Mouse (Mus musculus) lung, postnatal 36 days (tissue): ENCODE measurements around the gene Tmem200b.

Source experiments
- DNase-seq: peaks from one replicate; pipeline ENCODE4 v3.0.0; 2022; ENCODE audit warnings: mixed read lengths

The Tmem200b gene

DNA sequence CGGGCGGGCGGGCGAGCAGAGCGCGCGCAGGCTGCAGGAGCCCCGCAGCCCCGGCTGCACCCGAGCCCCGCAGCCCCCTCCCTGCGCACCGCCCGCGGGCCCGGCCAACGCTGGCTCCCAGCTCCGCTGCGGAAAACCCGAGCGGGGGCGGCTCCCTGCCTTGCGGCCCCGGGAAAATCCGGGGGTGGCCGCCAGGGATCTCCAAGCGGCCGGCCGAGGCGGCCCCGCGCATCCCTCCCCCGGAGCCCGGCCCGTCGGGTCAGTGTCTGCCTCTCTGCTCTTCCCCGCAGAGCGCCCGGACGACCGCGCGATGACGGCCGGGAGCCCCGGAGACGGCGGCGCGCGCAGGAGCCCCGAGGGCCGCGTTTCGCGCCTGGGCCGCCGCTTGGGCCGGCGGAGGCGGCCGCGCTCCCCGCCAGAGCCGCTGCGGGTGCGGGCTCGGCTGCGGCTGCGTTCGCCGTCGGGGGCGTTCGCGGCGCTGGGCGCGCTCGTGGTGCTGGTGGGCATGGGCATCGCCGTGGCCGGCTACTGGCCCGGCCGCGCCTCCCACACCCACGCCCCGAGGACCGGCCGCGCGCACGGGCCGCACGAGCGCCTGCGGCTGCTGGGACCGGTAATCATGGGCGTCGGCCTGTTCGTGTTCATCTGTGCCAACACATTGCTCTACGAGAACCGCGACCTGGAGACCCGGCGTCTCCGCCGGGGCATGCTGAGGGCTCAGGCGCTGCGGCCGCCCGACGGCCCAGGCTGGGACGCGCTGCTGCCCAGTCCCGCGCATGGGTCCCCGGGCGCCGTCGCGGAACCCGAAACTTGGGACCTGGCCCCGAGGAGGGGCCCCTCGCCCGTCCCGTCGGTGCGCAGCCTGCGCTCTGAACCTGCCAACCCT, at the start of gene Tmem200b:
Tmem200b (plus strand) TSS at position 311 of the 886 bp plus-strand sequence.
- DNase-seq, result no peak

DNA sequence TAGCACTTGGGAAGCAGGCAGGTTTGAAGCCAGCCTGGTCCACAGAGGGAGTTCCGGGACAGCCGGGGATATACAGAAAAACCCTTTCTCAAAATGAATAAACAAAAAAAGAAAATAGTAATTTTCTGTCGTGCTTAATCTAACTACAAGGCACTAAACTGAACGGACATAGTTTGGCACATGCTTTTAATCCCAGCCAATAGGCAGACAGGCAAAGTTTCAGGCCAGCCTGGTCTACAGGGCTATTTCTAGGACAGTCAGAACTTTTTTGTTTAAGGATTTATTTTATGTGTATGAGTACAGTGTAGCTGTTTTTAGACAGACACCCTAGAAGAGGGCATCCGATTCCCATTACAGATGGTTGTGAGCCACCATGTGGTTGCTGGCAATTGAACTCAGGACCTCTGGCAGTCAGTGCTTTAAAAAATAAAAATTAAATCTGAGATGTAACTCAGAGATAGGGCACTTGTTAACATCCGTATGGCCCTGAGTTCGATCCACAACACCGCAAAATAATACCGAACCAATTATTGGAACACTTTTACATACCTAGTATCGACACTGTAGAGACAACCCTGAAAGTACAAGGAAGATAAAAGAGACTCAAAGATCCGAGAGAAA, 48.8 kb upstream of the Tmem200b start:
- peak; percentile 11 for DNase-seq

DNA sequence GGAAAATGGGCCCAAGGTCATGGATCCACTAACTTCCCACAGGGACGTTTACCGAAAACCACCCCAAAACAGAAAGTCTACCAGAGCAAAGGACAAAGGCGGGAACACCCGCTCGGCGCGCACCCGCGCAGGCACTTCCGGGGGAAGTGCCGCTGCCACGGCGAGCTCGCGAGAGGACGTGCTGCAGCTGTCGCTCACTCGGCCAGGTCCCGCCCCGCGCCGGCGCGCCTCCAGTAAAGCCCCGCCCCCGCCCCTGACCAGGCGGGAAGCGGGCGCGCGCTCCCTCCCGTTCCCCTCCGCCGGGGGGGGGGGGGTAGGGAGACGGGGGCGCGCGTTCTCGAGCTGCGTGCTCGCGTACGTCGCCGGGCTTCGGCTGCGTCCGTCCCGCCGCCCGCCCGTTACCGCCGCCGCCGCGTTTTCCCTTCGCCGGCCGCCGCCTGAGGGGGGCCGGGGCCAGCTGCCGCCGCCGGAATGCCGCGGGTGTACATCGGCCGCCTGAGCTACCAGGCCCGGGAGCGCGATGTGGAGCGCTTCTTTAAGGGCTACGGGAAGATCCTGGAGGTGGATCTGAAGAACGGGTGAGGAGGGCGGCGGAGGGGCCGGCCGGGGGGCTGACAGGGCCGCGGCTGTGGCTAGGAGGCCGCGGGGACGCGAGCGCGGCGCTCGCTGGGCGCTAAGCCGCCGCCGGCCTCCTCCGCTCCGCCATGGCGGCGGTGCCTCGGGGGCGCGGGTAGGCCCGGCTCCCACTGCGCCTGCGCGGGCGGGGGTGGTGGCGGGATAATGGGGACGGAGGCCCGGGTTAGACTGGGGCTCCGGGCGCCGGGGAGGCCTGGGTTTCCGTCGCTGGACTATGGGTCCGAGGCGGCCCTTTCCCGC, 48.0 kb upstream of the Tmem200b start, which contains the start of gene Srsf4:
Srsf4 (plus strand) TSS at position 325 of the 876 bp plus-strand sequence.
- peak; percentile 95 for DNase-seq

DNA sequence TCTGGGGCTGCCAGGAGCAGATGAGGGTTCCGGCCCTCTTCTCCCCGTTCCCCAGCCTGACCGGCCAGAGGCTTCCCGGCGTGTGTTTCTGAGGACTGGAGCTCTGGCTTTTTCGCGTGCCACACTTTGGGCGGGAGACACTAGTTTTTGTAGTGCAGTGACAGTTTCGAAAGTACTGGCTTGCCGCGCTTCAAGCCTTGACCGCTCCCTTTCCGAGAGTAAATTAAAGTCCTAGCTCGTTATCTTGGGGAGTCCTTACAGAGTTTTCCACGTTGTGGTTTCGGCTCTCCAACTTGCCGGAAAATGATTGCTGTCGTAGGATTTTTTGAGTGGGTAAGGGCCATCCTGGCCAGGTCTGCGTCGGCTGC, 47.4 kb upstream of the Tmem200b start:
- no peak for DNase-seq

DNA sequence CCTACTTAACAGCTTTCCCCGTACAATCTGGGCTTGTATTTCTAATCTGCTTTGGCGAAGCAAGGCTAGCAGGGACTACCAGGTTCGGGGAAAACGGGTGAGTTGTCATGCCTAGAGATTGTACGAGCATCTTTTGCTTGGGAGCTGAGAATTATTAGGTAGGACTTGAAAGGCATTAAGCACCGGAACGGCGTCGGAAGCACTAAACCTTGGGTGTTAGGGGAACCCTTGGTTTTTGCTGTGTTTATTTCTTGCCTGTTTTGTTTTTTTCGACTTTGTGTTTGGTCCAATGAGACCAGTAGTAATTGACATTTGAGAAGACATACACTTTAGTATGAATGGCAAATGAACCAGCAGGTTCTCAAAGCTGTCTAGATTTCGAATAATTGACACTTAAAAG, 47.0 kb upstream of the Tmem200b start:
- no peak for DNase-seq

DNA sequence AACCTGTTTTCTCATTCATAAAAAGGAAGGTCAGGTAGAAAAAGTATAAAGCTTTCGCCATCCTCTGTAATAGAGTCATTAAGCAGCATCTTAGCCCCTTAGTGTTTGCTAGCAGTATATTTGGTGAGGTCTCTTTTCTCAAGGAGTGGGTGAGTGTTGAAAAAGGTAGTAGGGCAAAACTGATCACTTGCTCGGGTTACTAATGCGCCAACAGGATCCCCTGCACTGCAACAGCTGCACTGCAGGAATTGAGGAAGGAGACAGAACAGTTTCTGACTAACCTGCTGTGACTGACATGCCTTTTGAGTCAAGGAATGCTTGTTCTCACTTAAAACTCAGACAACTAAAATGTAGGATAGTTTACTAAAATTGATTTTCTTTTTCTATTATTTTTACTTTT, 46.3 kb upstream of the Tmem200b start:
- no peak for DNase-seq

DNA sequence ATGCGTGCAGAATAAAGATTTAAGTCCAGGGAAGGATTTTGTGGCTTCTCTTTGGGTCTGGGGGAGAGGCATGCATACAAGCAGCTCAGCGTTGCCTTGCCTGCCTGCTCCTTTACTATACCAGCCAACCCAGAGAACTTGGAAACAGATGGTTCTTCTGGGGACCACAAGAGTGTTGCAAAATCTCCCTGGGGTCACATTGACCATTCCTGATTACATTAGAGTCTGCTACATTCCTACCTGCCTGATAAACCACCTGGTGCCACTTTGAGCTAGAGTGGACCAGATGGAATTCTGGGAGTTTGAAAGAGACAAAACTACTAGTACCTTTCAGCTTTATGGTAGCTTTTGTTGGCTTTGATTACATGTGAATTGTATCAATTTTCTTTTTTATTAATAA, 44.7 kb upstream of the Tmem200b start:
- DNase-seq, result peak; percentile 66

DNA sequence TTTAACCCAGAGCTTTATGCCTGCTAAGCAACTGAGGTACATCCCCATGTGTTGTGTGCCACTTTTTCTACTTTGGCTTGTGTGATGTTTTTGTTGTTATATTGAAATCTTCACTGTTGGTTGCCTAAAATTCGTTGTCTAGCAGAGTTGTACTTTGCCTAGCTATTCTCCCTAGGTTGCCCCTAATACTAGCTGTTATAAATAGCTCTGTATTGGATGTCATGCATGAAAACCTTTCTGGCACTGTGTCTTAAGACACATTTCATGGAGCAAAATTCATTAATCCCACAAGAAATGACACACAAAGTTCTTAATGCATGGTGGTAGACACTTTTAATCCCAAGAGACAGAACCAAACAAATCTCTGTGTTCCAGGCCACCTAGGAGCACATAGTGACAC, 41.9 kb upstream of the Tmem200b start:
- no peak for DNase-seq

DNA sequence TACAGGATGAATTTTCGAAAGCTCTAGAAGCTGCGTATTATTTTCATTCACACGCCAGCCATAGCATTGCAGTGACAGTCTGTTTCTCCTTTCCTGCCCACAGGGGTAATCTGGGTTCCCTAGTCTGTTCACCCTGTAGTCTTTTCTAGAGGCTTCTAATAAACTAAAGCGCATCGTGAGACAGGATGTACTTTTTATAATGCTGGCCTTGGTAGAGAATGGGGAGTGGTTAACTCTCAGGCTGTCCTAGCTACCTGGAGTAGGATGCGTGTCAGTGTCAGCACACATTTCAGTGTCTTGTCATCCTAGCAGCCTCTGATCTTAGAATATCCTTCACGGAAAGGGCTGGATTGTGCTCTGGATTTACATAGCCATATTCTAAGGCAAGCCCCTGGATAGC, 40.3 kb upstream of the Tmem200b start:
- DNase-seq, result no peak

DNA sequence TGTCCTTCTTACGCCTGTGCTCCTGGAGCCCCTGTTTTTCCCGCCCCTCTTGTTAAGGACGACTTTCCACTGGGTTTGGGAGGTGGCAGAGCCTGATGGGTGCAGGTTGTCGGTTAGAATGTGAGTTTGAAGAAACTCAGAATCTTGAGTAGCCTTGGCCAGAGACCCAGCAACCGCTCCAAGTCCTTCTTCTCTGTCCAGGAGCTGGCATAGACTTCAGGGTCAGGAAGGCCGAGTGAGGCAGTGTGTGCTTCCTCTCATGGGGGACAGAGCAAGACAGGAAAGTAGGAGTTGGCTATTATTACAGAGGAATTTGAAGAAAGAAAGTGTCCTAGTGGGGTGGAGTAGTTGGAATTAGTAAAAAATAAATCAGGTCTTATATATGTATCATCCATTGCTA, 38.0 kb upstream of the Tmem200b start:
- DNase-seq, result peak; percentile 32

DNA sequence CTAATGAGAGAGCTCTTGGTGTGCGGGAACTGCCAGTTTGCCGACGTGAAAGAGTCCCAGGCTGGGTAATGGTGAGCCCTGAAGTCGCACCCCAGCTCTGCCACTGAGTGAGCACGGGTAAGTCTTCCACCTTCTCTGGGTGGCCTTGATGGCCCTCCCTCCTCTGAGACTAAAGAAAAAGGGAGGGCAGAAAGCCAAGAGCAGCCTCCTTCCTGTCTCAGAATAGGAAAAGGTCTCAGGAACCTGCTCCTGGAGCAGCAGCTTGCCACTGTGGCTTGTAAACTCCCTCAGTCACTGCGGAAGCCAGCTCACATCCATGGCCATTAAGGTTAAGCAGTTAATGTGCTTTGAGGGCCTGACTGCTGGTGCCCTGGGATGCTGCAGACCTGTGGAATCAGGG, 36.2 kb upstream of the Tmem200b start:
- DNase-seq, result no peak

DNA sequence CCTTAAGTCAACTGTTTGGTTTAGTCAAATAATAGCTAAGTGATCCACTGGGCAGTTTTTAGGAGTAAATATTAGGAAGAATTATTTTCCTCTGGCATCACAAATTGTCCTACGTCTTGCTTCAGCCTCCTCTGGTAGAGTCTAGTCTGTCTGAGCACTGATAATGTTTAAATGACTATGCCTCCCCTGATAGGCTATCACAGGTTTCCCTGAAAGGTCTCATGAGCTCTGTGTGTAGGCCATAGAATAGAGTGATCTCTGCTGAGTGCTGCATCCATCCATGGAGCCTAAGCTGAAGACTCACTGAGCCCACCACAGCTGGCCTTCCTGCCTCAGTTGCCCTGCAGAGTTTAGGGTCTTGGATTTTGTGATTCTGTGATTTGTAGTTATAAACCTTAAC, 33.0 kb upstream of the Tmem200b start:
- DNase-seq, result no peak

DNA sequence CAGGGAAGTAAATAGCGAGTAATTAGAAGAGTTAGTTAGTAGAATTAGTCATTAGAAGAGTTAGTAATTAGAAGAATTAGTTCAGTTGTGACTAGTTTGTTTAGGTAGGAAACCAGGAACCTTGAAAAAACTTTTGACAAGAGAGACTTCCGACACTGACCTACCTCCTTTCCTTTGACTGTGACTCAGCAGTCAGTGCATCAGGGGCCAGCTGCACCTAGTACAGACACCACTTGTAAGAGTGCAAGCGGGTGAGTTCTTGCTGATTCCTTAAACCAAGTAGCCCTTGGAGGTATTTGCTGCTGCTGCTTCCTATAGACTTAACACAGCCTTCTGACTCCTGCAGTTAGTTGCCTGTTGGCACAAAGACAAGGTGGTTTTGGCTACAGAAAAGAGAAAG, 30.9 kb upstream of the Tmem200b start:
- DNase-seq, result no peak

DNA sequence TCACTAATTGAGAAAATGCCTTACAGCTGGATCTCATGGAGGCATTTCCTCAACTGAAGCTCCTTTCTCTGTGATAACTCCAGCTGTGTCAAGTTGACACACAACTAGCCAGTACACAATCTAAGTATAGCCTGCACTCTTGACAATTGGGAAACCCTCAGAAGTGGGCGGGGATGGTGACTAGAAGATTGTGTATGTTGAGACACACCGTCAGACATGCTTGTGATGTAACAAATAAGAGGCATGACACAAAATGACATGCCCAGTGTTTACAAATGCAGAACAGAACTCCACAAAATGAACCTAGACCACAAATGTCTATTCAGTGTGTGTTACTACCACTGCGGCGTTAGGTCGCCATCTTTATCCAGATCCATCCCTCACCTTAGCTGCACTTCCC, 24.5 kb upstream of the Tmem200b start:
- no peak for DNase-seq

DNA sequence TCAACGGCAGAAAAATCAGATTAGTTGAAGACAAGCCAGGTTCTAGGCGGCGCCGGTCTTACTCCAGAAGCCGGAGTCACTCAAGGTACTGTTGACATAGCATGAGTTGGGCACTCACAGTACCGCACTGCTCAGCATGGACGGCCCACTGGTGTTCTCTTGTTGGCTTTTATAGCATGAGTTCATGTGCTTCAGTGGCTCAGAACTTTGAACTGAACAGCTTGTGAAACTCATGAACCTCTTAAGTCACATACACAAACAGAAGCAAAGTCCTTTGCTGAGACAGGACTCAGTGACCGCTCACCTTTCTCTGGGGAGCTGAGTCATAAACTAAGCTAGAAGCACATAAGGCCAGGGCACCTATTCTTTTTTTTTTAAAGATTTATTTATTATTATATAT, 23.8 kb upstream of the Tmem200b start:
- peak; percentile 85 for DNase-seq

DNA sequence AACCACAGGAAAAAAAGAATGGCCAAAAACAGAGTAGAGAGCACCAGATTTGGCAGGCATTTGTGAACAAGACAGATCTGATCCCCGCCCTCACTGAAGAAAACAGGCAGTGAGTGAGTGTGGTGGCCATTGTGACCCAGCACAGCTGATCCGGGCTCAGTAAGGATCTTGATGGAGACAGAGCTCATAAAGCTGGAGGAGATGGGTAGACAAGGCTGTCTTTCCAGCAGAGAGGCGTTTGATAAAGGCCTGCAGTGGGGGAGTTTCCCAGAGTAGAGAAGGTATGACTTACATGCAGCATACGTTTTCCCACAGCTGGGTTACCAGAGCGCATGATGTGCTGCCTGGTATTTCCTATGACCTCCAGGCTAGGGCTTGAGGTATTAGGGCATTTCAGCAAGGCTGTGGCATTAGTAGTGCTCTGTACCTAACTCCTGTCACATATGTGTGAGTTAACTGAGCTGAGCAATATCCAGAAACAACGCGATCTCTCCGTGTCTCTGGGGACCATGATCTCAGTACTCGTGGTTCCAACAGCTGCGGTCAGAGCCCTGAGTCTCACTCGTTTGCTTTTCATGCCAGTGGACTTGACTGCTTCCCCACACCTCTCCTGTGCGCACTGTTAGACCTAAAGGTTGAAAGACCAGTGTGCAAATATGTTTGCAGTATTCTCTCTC, 22.9 kb upstream of the Tmem200b start:
- DNase-seq, result no peak

DNA sequence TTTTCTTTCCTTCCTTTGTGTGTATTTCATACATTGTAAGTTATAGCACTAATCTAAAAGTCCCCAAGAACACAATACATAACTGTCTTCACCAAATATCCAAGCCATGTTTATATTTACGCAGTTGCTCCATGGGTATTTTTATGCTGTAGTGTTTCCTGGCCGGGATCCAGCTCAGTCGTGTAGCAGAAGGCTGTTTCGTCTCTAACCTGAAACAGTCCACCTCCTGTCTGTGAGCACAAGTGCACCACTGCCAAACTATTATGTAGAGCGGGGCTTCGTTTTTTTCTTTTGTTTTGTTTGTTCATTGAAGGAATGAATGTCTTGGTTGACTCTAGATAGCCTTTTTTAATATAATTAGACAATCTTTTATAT, 22.4 kb upstream of the Tmem200b start:
- no peak for DNase-seq

DNA sequence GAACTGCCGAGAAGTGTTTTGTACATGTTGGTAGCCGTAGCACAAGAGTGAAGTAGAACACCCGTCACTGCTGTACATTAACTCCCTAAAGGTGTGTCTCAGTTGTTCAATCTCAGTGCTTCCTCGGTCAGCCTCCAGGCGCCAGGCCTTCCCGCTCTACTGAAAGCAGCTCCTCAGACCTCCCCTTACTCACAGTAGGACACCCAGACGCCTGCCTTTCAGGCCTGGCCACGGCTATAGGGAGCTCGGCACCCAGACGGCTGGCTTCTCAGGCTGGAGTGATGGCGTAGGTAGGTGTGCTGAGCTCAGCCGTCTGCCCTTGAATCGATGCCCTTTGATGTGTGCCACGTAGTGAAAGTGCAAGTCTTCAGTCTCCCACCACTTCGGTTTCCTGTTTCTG, 20.5 kb upstream of the Tmem200b start:
- DNase-seq, result no peak

DNA sequence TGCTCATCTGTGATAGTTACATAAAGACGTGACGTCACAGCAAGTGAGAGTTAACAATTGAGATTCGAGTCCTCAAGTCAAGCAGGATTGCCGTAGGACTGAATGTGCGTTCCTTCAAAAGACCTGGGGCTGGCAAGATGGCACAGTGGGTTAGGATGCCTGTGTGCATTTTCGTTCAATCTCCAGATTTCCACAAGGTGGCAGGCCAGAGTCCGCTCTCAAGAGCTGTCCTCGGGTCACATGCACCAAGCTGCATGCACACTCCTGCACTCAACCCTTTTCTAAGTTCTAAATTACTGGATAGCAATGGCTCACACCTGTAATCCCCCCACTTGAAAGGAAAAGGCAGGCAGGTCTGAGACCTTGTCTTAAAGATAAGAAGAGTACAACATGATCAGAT, 17.1 kb upstream of the Tmem200b start:
- DNase-seq, result peak; percentile 70

DNA sequence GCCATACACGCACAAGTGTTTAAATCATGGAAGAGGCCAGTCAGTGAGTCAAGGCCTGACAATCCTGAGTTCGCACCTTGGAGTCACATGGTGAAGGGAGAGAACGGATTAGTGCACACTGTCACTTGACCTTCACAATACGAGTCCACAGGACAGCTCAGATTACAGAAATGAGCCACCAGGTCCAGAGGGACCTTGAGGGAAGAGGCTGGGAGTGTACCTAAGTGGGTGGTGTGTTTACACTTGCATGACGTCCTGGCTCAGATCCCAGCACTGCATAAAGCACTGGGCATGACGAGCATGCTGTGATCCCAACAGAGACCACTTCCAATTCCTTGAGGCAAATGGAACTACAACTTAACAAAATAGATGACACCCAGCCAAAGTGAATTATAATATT, 15.1 kb upstream of the Tmem200b start:
- DNase-seq, result peak; percentile 77

DNA sequence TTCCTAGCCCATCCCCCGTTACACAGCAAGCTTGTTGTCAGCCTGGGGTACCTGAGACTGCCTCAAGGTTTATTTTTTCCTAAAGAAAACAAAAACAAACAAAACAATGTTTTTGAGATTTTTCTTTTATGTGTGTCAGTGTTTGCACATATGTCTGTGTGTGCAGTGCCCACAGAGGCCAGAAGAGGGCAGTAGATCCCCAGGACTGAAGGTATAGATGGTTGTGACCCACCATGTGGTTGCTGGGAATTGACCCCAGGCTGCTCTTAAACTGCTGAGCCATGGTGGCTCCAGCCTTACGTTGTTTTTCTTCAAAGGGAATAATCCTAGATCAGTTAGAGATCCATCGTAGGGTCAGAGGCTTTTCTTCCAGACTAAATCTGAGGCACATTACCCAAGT, 13.7 kb upstream of the Tmem200b start:
- DNase-seq, result no peak

DNA sequence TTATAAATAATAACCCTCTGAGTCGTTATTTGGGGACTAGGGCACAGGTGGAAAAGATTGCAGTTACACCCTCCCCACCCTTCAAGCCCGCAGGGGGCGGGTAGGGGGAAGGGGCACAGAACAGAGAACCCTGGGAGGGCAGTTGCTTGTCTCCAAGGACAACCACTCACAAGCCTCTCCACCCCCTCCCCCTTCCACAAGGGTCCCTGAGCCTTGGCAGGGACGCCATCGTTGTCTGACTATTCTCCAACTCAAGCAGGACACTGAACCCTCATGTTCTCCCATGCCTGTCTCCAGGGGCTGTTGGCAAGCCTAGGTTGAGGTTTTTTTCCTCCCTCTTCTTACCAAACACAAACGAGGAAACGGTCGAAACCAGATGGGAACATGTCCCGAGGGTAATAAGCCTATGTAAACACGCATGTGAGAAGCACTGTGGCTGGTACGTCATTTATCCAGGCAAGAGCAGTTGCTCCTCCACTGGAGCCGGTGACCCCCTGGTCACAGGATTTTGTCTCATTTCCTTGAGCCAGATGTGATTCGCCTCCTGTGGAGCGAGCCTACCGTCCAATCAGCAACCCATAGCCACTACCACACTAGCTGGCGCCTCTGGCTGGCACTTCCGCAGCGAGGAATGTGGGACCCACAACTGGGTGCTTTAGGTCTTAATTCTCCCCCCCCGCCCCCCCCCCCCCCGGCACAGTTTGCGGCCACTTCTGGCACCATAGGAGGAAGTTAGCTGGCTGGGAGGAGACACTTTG, 11.2 kb upstream of the Tmem200b start:
- peak; percentile 62 for DNase-seq
